Mouse (Mus musculus) 416B (cell line): ENCODE data around the gene Iqschfp.

ENCODE experiments used
- DNase-seq: peaks from one replicate; pipeline ENCODE4 v3.0.0; 2011; ENCODE audit warnings: low read depth

The Iqschfp gene

GRCm38 (mm10) chr3:68493586-68494295 is 601.7 kb downstream of the Iqschfp start:
- DNase-seq: no peak

- DNase-seq: no peak
Measured at GRCm38 (mm10) chr3:68494296-68495095, 602.5 kb downstream of the Iqschfp start.

GRCm38 (mm10) chr3:68495096-68495735 is 603.2 kb downstream of the Iqschfp start:
- DNase-seq: no peak

- DNase-seq: no peak
Measured at GRCm38 (mm10) chr3:68495736-68496242, 603.8 kb downstream of the Iqschfp start.

- DNase-seq: no peak
Measured at GRCm38 (mm10) chr3:68496513-68496912, 604.5 kb downstream of the Iqschfp start.

- DNase-seq: peak; percentile 71
Measured at GRCm38 (mm10) chr3:68499532-68500152, 607.6 kb downstream of the Iqschfp start.

GRCm38 (mm10) chr3:68504838-68505237 is 612.8 kb downstream of the Iqschfp start:
- peak; percentile 27 for DNase-seq

- DNase-seq: no peak
Measured at GRCm38 (mm10) chr3:68506769-68507318, 614.8 kb downstream of the Iqschfp start.

GRCm38 (mm10) chr3:68508629-68509028 is 616.6 kb downstream of the Iqschfp start:
- DNase-seq: peak; percentile 92

- DNase-seq: no peak
Measured at GRCm38 (mm10) chr3:68510872-68511271, 618.8 kb downstream of the Iqschfp start.

- DNase-seq: no peak
Measured at GRCm38 (mm10) chr3:68511744-68512143, 619.7 kb downstream of the Iqschfp start.

- DNase-seq: no peak
Measured at GRCm38 (mm10) chr3:68512327-68512726, 620.3 kb downstream of the Iqschfp start.

- DNase-seq: no peak
Measured at GRCm38 (mm10) chr3:68513340-68514119, 621.5 kb downstream of the Iqschfp start.

- DNase-seq: no peak
Measured at GRCm38 (mm10) chr3:68514120-68514497, 622.1 kb downstream of the Iqschfp start.

GRCm38 (mm10) chr3:68514717-68515116 is 622.7 kb downstream of the Iqschfp start:
- DNase-seq: no peak

- DNase-seq: no peak
Measured at GRCm38 (mm10) chr3:68516393-68517081, 624.5 kb downstream of the Iqschfp start.

GRCm38 (mm10) chr3:68517236-68517635 is 625.2 kb downstream of the Iqschfp start:
- DNase-seq: no peak

- peak; percentile 54 for DNase-seq
Measured at GRCm38 (mm10) chr3:68518041-68518440, 626.0 kb downstream of the Iqschfp start.

GRCm38 (mm10) chr3:68518586-68518985 is 626.6 kb downstream of the Iqschfp start:
- no peak for DNase-seq

GRCm38 (mm10) chr3:68525361-68525878 is 633.4 kb downstream of the Iqschfp start:
- DNase-seq: no peak
